Mouse (Mus musculus) G1E-ER4 (cell line): ENCODE data around the gene Rad51b. TPM values are rescaled to one million over a fixed set of nuclear protein-coding genes. Genes with fewer than 3 reads are reported as not detected.

Source experiments
- GATA1 ChIP-seq: IDR thresholded peaks from one replicate; pipeline ENCODE4 v1.8.0; 2012; ENCODE audit warnings: low read length, inconsistent platforms
- polyA plus RNA-seq: library from polyadenylated mRNA; stranded (reverse); fragments of >175 nt; gene quantifications from 2 replicates; pipeline ENCODE4 v1.2.3, GENCODE M21; 2012

Gene Rad51b
- polyA plus RNA-seq, 1 experiment, result 0.42 TPM

DNA sequence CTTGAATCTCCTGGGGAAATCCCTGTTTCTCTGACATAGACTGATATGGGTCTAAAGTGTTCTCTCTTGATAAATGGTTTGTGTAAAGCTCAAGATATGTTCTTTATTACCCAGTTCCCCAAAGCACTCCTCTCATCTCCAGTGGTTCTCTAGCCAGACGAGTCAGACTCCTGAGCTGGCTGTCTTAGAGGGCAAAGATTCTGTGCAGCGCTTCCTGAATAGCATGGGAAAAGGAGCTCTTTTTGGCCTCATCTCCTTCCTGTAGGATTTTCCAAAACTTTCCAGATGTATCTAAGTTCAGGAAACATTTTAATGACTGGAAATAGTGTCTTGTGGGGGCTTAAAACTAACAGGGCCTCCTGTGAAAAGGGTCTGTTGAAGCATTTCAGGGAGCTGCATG lies 483.7 kb downstream of the Rad51b start:
- TF ChIP-seq GATA1, result no peak

DNA sequence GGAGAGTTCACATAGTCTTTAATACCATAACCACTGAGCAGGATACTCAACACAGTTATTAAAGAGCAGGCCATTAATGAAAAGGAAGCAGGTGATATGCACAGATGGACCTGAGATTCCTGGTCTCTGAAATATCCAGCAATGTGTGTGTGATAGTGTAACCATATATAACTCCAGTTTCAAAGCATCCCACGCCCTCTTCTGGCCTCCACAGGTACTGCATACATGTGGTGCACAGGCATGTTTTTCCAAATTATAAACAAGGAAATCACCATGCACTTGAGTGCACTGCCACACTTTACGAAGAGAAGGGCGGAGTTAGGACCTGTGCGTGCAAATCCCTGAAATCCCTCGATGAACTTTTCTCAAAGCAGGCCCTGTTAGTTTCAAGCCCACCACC lies 484.7 kb downstream of the Rad51b start:
- no peak for TF ChIP-seq GATA1

DNA sequence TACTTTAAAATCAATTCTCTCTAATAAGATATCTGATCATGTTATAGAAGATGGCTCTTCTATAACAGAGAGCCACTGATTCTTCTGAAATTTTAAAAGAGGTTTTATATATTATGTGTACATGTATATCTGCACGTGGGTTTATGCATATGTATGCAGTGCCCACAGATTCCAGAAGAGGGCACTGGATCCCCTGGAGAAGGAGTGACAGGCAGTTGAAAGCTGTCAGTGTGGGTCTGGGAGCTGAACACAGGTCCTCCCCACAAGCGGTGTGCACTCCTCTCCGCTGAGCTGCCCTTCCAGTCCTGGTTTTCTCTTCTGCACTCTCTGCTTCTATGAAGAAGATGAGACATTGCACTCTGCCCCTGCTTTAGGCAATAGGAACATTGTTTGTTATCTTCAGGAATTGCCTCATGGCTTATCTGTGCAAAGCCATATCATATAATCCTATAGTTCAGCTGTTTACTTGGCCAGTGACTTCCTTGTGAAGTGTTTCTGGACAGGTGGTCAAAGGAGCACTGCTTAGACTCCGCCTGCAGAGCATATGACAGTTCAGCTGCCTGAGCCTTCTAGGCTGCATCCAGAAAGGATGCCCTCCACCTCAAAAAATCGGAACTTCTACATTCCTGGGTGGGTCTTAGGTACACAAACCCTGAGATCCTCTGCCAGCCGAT lies 485.5 kb downstream of the Rad51b start:
- no peak for TF ChIP-seq GATA1

- no peak for TF ChIP-seq GATA1
Measured at GRCm38 (mm10) chr12:79784159-79784558, 487.1 kb downstream of the Rad51b start.

- no peak for TF ChIP-seq GATA1
Measured at GRCm38 (mm10) chr12:79785691-79786090, 488.6 kb downstream of the Rad51b start.

- TF ChIP-seq GATA1, result no peak
Measured at GRCm38 (mm10) chr12:79787538-79787937, 490.5 kb downstream of the Rad51b start.

DNA sequence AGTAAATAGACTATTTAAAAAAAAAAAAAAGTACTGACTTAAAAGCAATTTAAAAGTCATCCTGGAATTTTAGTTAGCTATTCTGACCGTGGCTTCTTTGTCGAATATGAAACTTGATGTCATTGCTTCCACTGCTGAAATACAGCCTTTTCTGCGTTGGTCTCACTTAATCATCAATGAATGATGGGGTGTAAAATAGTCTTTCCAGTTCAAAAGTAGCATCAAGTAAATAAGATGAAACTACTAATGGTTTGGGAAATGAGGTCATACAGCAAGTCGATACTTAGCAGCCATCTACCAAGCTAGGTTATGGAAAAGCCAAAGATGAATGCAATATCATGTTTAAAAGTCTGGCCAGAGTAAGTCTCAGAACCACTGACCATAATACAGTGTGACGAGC lies 491.3 kb downstream of the Rad51b start:
- TF ChIP-seq GATA1, result no peak

DNA sequence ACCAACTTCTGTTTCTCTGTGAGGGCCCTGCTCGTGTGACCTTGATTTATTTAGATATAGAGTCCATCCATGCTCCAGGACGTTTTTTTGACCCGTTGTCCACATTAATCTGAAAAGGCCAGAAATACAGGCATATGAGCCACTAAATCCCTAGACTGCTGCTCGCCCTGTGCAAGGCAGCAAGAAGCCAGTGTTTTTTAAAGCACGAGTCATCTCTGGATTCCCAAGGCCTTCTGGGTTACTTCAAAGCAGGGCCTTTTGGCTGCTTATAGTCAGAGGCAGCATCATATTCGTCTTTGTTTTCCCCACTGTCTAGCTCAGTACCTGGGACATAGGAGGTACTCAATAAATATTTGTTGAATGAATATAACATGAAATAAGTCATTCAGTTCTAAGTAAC lies 492.4 kb downstream of the Rad51b start:
- TF ChIP-seq GATA1, result no peak

GRCm38 (mm10) chr12:79793382-79793781 lies 496.3 kb downstream of the Rad51b start:
- no peak for TF ChIP-seq GATA1

- TF ChIP-seq GATA1, result no peak
Measured at GRCm38 (mm10) chr12:79794802-79795201, 497.7 kb downstream of the Rad51b start.

GRCm38 (mm10) chr12:79796260-79796659 lies 499.2 kb downstream of the Rad51b start:
- TF ChIP-seq GATA1, result no peak

GRCm38 (mm10) chr12:79796823-79797821 lies 500.0 kb downstream of the Rad51b start:
- no peak for TF ChIP-seq GATA1

DNA sequence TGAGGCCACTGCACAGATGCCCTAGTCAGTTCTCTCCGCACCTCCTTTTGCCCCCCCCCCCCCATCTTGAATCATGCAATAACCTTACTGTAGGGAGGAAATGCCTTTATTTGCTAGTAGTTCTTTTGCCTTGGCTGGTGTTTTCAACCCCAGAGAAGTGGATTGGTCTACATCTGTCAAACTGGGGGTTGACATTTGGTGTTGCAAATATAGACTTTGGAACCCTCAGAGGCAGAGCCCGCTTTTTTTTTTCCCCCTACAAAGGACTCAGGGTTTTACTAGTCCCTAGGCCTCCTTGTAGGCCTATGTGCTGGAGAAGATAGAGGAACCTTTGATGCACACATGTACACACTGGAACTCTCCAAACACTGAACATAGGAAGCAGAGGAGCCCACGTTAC lies 501.4 kb downstream of the Rad51b start:
- TF ChIP-seq GATA1, result no peak

DNA sequence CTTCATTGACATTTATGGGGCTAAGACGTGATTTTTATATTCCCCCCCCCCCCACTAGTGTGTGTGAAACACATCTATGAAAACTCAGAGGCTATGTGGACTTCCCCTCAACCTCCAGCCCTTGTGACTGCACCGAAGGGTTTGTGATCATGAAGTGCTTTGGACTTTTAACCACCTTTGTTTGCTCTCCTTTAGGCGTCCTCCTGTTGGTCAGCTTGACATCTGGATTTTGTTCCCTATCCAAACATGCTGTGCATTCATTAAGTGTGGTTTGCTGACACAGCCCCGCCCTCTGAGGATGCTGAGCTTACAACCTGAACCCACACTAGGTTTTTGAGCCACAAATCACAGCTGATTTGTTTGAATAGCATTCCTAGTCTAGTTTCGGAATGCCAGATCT lies 502.3 kb downstream of the Rad51b start:
- TF ChIP-seq GATA1, result no peak

GRCm38 (mm10) chr12:79803670-79804069 lies 506.6 kb downstream of the Rad51b start:
- TF ChIP-seq GATA1, result no peak

GRCm38 (mm10) chr12:79804776-79805524 lies 507.9 kb downstream of the Rad51b start:
- no peak for TF ChIP-seq GATA1
